Mouse (Mus musculus) hematopoietic multipotent progenitor cell, adult 10-12 weeks (in vitro differentiated cells): ENCODE measurements around the gene Ddr1. TPM values are rescaled to one million over a fixed set of nuclear protein-coding genes. Genes with fewer than 3 reads are reported as not detected.

Experiments used
- polyA plus RNA-seq: library from polyadenylated mRNA; stranded (reverse); fragments of >175 nt; gene quantifications from 2 replicates; pipeline ENCODE4 v1.2.3, GENCODE M21; 2012; ENCODE audit warnings: low replicate concordance

Ddr1 gene
- 16.9 and 62.8 TPM in 2 replicates for polyA plus RNA-seq

GRCm38 (mm10) chr17:35704621-35705464 lies at the start of gene Ddr1:
Gene Ddr1 (minus strand): TSS chr17:35704621.

DNA sequence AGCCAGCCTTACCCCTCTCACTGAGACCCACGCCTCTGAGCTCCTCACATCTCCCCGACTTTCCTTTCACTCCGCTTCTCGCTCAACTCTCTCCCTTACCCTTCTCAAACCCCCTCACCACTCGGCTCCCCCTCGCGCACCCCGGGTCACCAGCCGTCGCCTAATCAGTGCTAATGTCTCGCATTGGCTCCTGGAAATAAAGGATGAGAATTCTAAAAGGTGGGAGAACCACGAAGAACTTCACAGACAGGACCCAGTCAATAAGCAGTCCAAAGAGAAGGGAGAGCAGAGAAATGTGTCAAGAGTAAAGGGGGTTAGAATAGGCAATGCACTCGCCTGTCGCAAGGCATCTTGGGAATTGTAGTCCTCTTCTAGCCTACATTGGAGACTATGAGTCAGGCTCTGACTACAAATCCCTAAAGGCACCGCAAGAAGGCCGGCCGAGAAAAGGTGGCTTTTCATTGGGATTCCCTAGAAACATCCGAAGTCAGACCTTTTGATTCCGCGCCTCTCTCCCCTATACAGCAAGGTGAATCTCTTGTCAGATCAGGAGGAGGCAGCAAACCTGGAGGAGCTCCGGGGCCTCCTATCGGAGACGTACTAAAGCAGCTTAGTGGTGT lies 30.9 kb downstream of the Ddr1 start, which contains the start of gene Gtf2h4:
TSS of gene Gtf2h4 (minus strand) at position 324 of the 620 bp plus-strand sequence.

DNA sequence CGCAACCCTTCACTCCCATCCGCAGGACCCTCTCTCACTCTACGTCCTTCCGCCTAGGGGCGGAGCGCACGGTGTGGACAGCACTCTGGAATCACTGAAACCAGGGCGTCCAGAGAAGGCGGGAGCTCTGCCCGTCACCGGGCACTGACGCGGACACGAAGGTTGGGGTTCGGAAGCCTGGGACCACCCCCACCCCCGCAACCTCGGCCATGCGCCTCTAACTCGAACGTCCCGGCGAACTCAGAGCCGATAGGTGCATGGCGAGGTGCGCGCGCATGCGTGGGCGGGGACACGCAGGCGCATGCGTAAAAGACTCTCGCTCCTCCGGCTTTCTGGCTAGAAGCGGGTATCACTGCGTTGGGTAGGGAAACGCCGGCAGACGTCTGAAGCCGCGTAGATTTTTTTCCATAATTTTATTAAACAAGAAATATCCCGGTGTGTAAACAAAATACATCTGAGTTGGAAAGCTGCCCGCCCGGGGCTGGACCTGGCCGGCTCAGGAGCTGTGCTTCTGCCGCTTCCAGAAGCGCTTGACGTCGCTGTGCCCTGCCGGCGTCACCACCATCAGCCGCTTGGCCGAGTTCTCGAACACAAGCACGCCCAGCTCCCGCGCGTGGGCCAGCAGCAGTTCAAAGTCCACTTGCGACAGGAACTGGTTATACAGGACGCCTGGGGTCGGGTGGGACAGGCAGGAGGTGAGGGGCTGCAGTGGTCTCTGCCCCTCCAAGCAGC lies 36.9 kb downstream of the Ddr1 start, which contains the start of gene Vars2:
TSS of gene Vars2 (minus strand) at position 259 of the 732 bp plus-strand sequence.

DNA sequence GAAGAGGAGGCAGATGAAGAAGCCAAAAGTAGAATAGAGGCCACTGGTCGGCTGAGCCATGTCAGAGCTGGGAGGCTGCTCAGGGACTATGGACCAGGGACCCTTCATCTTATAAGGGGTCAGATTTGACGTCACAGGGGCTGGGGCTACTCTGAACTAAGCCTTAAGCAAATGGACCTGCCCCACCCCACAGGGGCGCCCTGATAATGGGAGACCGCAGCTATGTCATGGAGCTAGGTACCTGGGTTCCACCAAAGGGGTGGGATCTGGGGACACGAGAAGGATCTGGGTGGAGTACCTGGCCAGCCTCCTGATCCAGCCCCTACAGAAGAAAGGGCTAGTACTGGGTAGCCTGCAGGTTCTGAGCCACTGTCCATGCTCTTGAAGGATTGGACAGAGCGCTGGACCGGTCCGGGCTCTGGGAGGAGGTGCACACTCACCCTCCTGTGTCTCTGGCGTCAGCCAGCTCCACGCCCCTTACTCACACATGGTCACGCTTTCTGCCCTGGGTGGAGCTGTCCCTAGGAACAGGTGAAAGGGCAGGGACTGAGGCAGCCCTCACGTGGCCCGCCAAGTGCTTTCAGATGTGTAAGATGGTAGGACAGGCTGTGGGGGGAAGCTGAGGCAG lies 60.7 kb downstream of the Ddr1 start, which contains the start of gene Mucl3:
TSS of gene Mucl3 (minus strand) at position 87 of the 628 bp plus-strand sequence.

Other genes starting within 250 kb of the Ddr1 start
- gene H2-Q10, start 234.5 kb downstream of the Ddr1 start, polyA plus RNA-seq: 8.2 and 27.0 TPM in 2 replicates
- gene Pou5f1, start 198.6 kb downstream of the Ddr1 start, polyA plus RNA-seq: not detected in 2 replicates
- 21.6 and 39.6 TPM in 2 replicates for gene Tcf19, start 187.8 kb downstream of the Ddr1 start, polyA plus RNA-seq
- gene Cchcr1, start 187.5 kb downstream of the Ddr1 start, polyA plus RNA-seq: 6.7 and 8.3 TPM in 2 replicates
- gene Psors1c2, start 171.4 kb downstream of the Ddr1 start, polyA plus RNA-seq: not detected in 2 replicates
- gene Cdsn, start 152.5 kb downstream of the Ddr1 start, polyA plus RNA-seq: 0.04 and 0.15 TPM in 2 replicates
- 0.59 TPM in 1 of 2 replicates, not detected in the other for gene 2300002M23Rik, start 137.2 kb downstream of the Ddr1 start, polyA plus RNA-seq
- gene Sfta2, start 103.1 kb downstream of the Ddr1 start, polyA plus RNA-seq: not detected in 2 replicates
- not detected in 2 replicates for gene Gm9573, start 78.0 kb downstream of the Ddr1 start, polyA plus RNA-seq
- gene Mucl3, start 60.9 kb downstream of the Ddr1 start, polyA plus RNA-seq: not detected in 2 replicates
- 46.5 and 99.2 TPM in 2 replicates for gene Vars2, start 37.0 kb downstream of the Ddr1 start, polyA plus RNA-seq
- 8.3 and 11.4 TPM in 2 replicates for gene Gtf2h4, start 30.9 kb downstream of the Ddr1 start, polyA plus RNA-seq
- gene Ier3, start 117.1 kb upstream of the Ddr1 start, polyA plus RNA-seq: 8.4 and 14.3 TPM in 2 replicates
- gene Flot1, start 118.6 kb upstream of the Ddr1 start, polyA plus RNA-seq: 36.3 and 38.3 TPM in 2 replicates
- 31.4 and 191 TPM in 2 replicates for gene Tubb5, start 133.7 kb upstream of the Ddr1 start, polyA plus RNA-seq
- 12.5 and 21.7 TPM in 2 replicates for gene Mdc1, start 136.9 kb upstream of the Ddr1 start, polyA plus RNA-seq
- gene Nrm, start 156.7 kb upstream of the Ddr1 start, polyA plus RNA-seq: 23.3 and 52.1 TPM in 2 replicates
- gene Ppp1r18, start 161.0 kb upstream of the Ddr1 start, polyA plus RNA-seq: 342 and 589 TPM in 2 replicates
- 46.8 and 73.3 TPM in 2 replicates for gene Dhx16, start 175.2 kb upstream of the Ddr1 start, polyA plus RNA-seq
- 119 and 299 TPM in 2 replicates for gene 2310061I04Rik, start 192.8 kb upstream of the Ddr1 start, polyA plus RNA-seq
- 39.1 and 85.8 TPM in 2 replicates for gene Atat1, start 205.5 kb upstream of the Ddr1 start, polyA plus RNA-seq
- 4.0 and 5.1 TPM in 2 replicates for gene Mrps18b, start 211.8 kb upstream of the Ddr1 start, polyA plus RNA-seq
- 36.3 and 53.1 TPM in 2 replicates for gene Ppp1r10, start 211.8 kb upstream of the Ddr1 start, polyA plus RNA-seq